Mouse (Mus musculus) kidney, adult 2 months (tissue): ENCODE measurements around the gene Trim43b. TPM values are rescaled to one million over a fixed set of nuclear protein-coding genes. Genes with fewer than 3 reads are reported as not detected.
"Not testable (repeated sequence)": the region's sequence is repeated elsewhere in the genome, so short reads cannot be mapped to it uniquely, and the experiment has no call there.

Experiments
- DNase-seq: peaks from one replicate; pipeline ENCODE4 v3.0.0; 2021
- H3K27ac ChIP-seq: fragments of 200-500 bp; 2 replicates; pipeline ENCODE4 v1.5.1; 2012; ENCODE audit warnings: low read depth, low read length, control low read depth, inconsistent platforms; ENCODE audit not compliant: insufficient read depth
- H3K27me3 ChIP-seq: fragments of 200-500 bp; replicated peaks from 2 replicates; pipeline ENCODE4 v1.6.1; 2012; ENCODE audit warnings: mild to moderate bottlenecking, moderate library complexity, low read length, inconsistent platforms; ENCODE audit not compliant: control insufficient read depth, insufficient read depth
- H3K36me3 ChIP-seq: fragments of 200-500 bp; 2 replicates; pipeline ENCODE4 v1.6.1; 2012; ENCODE audit warnings: mild to moderate bottlenecking, moderate library complexity, low read length, inconsistent platforms; ENCODE audit not compliant: control insufficient read depth, insufficient read depth
- H3K4me1 ChIP-seq: fragments of 200-500 bp; 2 replicates; pipeline ENCODE4 v1.6.1; 2011; ENCODE audit warnings: low read length; ENCODE audit not compliant: control insufficient read depth, insufficient read depth
- H3K4me3 ChIP-seq: fragments of 200-500 bp; 2 replicates; pipeline ENCODE4 v1.5.1; 2011; ENCODE audit warnings: mild to moderate bottlenecking, low read depth, low read length, control low read depth; ENCODE audit not compliant: insufficient read depth
- WGBS: fragments of 180-500 bp; shearing (Covaris S2); methylation state at CpG from one replicate; pipeline ENCODE4 v1.1.7; 2018; 5-methylcytosine and 5-hydroxymethylcytosine counted together
- polyA plus RNA-seq: library from polyadenylated mRNA; depleted of rRNA; stranded (reverse); fragments of >200 nt; gene quantifications from 2 replicates; pipeline ENCODE4 v1.2.3, GENCODE M21; 2012; rRNA removed

Gene Trim43b
- polyA plus RNA-seq, result not detected in 2 replicates

DNA sequence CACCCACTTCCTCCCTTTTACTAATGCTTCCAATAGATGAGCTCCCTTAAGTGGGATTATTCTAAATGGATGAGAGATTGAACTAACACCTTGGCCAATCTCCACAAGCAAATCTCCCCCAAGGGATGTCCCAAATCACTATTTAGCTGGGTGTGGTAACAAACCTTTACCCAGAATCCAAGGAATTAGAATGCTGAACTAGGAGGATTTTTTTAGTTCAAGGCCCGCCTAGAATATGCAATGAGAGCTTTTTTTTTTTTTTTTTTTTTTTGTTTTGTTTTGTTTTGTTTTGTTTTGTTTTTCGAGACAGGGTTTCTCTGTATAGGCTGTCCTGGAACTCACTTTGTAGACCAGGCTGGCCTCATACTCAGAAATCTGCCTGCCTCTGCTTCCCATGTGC lies at the start of gene Trim43b:
Gene Trim43b (minus strand): TSS at position 101 of the 400 bp plus-strand sequence.
- not testable (repeated sequence) for H3K27me3 ChIP-seq, H3K36me3 ChIP-seq, H3K4me1 ChIP-seq, H3K4me3 ChIP-seq, DNase-seq, H3K27ac ChIP-seq
- WGBS, result 73% methylated on average over 2 of the region's 2 CpGs

- not testable (repeated sequence) for H3K27me3 ChIP-seq, H3K27ac ChIP-seq, DNase-seq, H3K36me3 ChIP-seq, H3K4me3 ChIP-seq, H3K4me1 ChIP-seq
- WGBS, result 91% methylated on average over 7 of the region's 7 CpGs
These were observed 11.9 kb upstream of the Trim43b start for GRCm38 (mm10) chr9:89104576-89104975.

- not testable (repeated sequence) for DNase-seq, H3K4me3 ChIP-seq, H3K4me1 ChIP-seq, H3K36me3 ChIP-seq, H3K27ac ChIP-seq, H3K27me3 ChIP-seq
- WGBS, result 91% methylated on average over 13 of the region's 13 CpGs
These were observed 5.9 kb downstream of the Trim43b start for GRCm38 (mm10) chr9:89086746-89087145.

DNA sequence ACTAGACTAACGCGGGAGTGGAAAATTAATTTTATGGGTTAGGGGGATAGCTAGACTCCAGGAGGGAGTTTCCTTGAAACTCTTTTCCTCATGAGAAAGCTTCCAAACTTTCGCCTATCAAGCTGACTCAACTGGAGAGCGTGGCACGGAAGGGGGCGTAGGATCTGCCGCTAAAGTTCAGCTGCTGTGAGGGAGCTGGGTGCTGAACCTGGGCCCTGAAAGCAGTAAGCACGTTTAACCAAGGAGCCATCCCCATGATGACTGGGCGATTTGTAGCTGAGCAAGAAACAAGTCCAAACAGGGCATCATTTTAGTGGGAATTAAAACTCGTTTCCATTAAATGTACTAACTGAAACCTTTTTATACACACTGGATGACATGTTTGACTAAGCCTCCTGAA lies 13.0 kb downstream of the Trim43b start:
- DNase-seq, H3K27me3 ChIP-seq: not testable (repeated sequence)
- 34% methylated on average over 10 of the region's 10 CpGs for WGBS

GRCm38 (mm10) chr9:89076508-89076907 lies 16.1 kb downstream of the Trim43b start:
- 82% methylated on average over 2 of the region's 5 CpGs for WGBS
- not testable (repeated sequence) for H3K36me3 ChIP-seq, DNase-seq, H3K27me3 ChIP-seq, H3K27ac ChIP-seq, H3K4me1 ChIP-seq, H3K4me3 ChIP-seq

More for the DNA sequence above, 13.0 kb downstream of the Trim43b start:
- not testable (repeated sequence) for H3K27ac ChIP-seq, H3K36me3 ChIP-seq, H3K4me3 ChIP-seq, H3K4me1 ChIP-seq

DNA sequence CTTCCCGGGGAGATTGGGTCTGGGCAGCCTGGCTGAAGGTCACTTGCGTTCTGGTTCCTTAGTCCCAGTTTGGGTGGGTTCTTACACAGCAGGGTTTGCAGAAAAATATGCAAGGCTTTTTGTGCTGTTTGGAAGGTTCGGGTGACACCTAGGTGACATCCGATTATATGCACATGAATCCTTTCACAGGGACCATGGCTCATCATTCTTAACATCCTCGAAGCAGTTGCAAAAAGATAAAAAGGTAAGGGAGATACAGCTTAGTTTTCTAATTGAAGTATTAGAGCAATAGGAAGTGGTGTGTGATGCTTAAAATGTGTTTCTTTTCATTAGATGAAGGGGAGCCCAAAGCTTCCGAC lies 25.5 kb downstream of the Trim43b start:
- WGBS, result 98% methylated on average over 4 of the region's 6 CpGs
- not testable (repeated sequence) for H3K27ac ChIP-seq, H3K4me1 ChIP-seq, H3K27me3 ChIP-seq, H3K36me3 ChIP-seq, H3K4me3 ChIP-seq, DNase-seq

GRCm38 (mm10) chr9:89066378-89067142 lies 26.1 kb downstream of the Trim43b start:
- WGBS, result 66% methylated on average over 44 of the region's 44 CpGs
- not testable (repeated sequence) for H3K4me1 ChIP-seq, H3K36me3 ChIP-seq, H3K27me3 ChIP-seq, H3K27ac ChIP-seq, H3K4me3 ChIP-seq
- peak; percentile 87 for DNase-seq

Other genes starting within 250 kb of the Trim43b start
- gene Bcl2a1a, start 135.9 kb downstream of the Trim43b start, polyA plus RNA-seq, result 0.94 and 1.1 TPM in 2 replicates
- 0.43 and 3.0 TPM in 2 replicates for gene Bcl2a1b, start 106.4 kb upstream of the Trim43b start, polyA plus RNA-seq
- not detected in 2 replicates for gene Gm29094, start 106.5 kb upstream of the Trim43b start, polyA plus RNA-seq
- 14.4 and 23.5 TPM in 2 replicates for gene Mthfs, start 117.8 kb upstream of the Trim43b start, polyA plus RNA-seq